Mouse (Mus musculus) liver, embryonic 12.5 days (tissue): ENCODE measurements around the gene Amy2a1. TPM values are rescaled to one million over a fixed set of nuclear protein-coding genes. Genes with fewer than 3 reads are reported as not detected.
"Not testable (repeated sequence)": the region's sequence is repeated elsewhere in the genome, so short reads cannot be mapped to it uniquely, and the experiment has no call there.

Experiments
- ATAC-seq: fragments of 200-750 bp; cut with Nextera tagmentation; 2 replicates; pipeline ENCODE4 v1.8.0; 2017; ENCODE audit warnings: moderate number of reproducible peaks, mild to moderate bottlenecking, moderate library complexity
- H3K27ac ChIP-seq: fragments of 300-500 bp; sonication (generic); 2 replicates; pipeline ENCODE4 v1.5.1; 2016; ENCODE audit warnings: mild to moderate bottlenecking
- H3K27me3 ChIP-seq: fragments of 300-500 bp; sonication (generic); replicated peaks from 2 replicates; pipeline ENCODE4 v1.6.1; 2016; ENCODE audit warnings: mild to moderate bottlenecking, moderate library complexity
- H3K36me3 ChIP-seq: fragments of 300-500 bp; sonication (generic); 2 replicates; pipeline ENCODE4 v1.6.1; 2016; ENCODE audit warnings: mild to moderate bottlenecking, moderate library complexity
- H3K4me1 ChIP-seq: fragments of 300-500 bp; sonication (generic); 2 replicates; pipeline ENCODE4 v1.6.1; 2016
- H3K4me2 ChIP-seq: fragments of 300-500 bp; sonication (generic); 2 replicates; pipeline ENCODE4 v1.6.1; 2016; ENCODE audit warnings: mild to moderate bottlenecking, moderate library complexity
- H3K4me3 ChIP-seq: fragments of 300-500 bp; sonication (generic); 2 replicates; pipeline ENCODE4 v1.5.1; 2016; ENCODE audit warnings: mild to moderate bottlenecking, moderate library complexity
- H3K9ac ChIP-seq: fragments of 300-500 bp; sonication (generic); 2 replicates; pipeline ENCODE4 v1.6.1; 2016; ENCODE audit warnings: mild to moderate bottlenecking, moderate library complexity
- H3K9me3 ChIP-seq: fragments of 300-500 bp; sonication (generic); replicated peaks from 2 replicates; pipeline ENCODE4 v1.6.1; 2016; ENCODE audit warnings: mild to moderate bottlenecking, moderate library complexity
- WGBS: fragments of 180-500 bp; shearing (Covaris S2); methylation state at CpG from one replicate; pipeline ENCODE4 v1.1.7; 2016; ENCODE audit not compliant: insufficient replicate concordance; 5-methylcytosine and 5-hydroxymethylcytosine counted together
- polyA plus RNA-seq: library from polyadenylated mRNA; unstranded; fragments of >200 nt; fragmentation: Nextera tagmentation; extraction: Ambion mirVana; gene quantifications from 2 replicates; pipeline ENCODE4 v1.2.1, GENCODE M21; 2016

The Amy2a1 gene
- polyA plus RNA-seq = not detected in 2 replicates

- H3K27ac ChIP-seq, H3K36me3 ChIP-seq, H3K9me3 ChIP-seq, H3K4me2 ChIP-seq, H3K4me1 ChIP-seq, H3K9ac ChIP-seq, H3K4me3 ChIP-seq, ATAC-seq, H3K27me3 ChIP-seq: not testable (repeated sequence)
- 71% methylated on average over 3 of the region's 3 CpGs for WGBS
Observed at GRCm38 (mm10) chr3:113532328-113532727, at the start of gene Amy2a1. Gene Amy2a1 (minus strand): TSS chr3:113532428.

GRCm38 (mm10) chr3:113574578-113574977 is 42.4 kb upstream of the Amy2a1 start:
- Histone ChIP-seq H3K27ac (no peak overlapping the region), H3K4me1 (no peaks in the 10 kb centered on the region), H3K4me2 (no peak overlapping the region), H3K4me3 (no peak overlapping the region), H3K36me3 (no peaks in the 10 kb centered on the region), H3K27me3 (no peaks in the 10 kb centered on the region), H3K9ac (no peak overlapping the region), H3K9me3 (no peaks in the 10 kb centered on the region)
- peak; percentile 67 for ATAC-seq
- WGBS = 59% methylated on average over 4 of the region's 4 CpGs

- 41% methylated on average over 2 of the region's 2 CpGs for whole genome bisulfite sequencing
- Histone ChIP-seq H3K4me2 (no peak overlapping the region), H3K27me3 (no peaks in the 10 kb centered on the region), H3K4me3 (no peak overlapping the region), H3K27ac (no peak overlapping the region), H3K4me1 (no peaks in the 10 kb centered on the region), H3K9ac (no peak overlapping the region), H3K36me3 (no peaks in the 10 kb centered on the region), H3K9me3 (no peaks in the 10 kb centered on the region)
- peak; percentile 63; the same call in 1 of the 2 replicates for ATAC-seq
Observed at GRCm38 (mm10) chr3:113574138-113574537, 41.9 kb upstream of the Amy2a1 start.

GRCm38 (mm10) chr3:113572158-113572557 is 39.9 kb upstream of the Amy2a1 start:
- Histone ChIP-seq H3K4me1 (no peaks in the 10 kb centered on the region), H3K36me3 (no peaks in the 10 kb centered on the region), H3K27me3 (no peaks in the 10 kb centered on the region), H3K9me3 (no peaks in the 10 kb centered on the region), H3K4me3 (no peak overlapping the region), H3K27ac (no peak overlapping the region), H3K4me2 (no peak overlapping the region), H3K9ac (no peak overlapping the region)
- ATAC-seq = no peak
- WGBS = 64% methylated on average over 3 of the region's 3 CpGs

GRCm38 (mm10) chr3:113539692-113540091 is 7.5 kb upstream of the Amy2a1 start:
- no peak overlapping the region for H3K27ac ChIP-seq
- H3K9ac ChIP-seq = no peak overlapping the region
- H3K4me1 ChIP-seq = no peaks in the 10 kb centered on the region
- no peak for ATAC-seq
- no peaks in the 10 kb centered on the region for H3K27me3 ChIP-seq
- H3K36me3 ChIP-seq = no peaks in the 10 kb centered on the region
- no peak overlapping the region for H3K4me2 ChIP-seq
- no peaks in the 10 kb centered on the region for H3K9me3 ChIP-seq
- no peak overlapping the region for H3K4me3 ChIP-seq

Other genes starting within 250 kb of the Amy2a1 start
- gene Amy2a4, start 241.0 kb downstream of the Amy2a1 start, polyA plus RNA-seq = not detected in 2 replicates
- not detected in 2 replicates for gene Amy2a3, start 208.4 kb downstream of the Amy2a1 start, polyA plus RNA-seq
- gene Amy2a2, start 175.8 kb downstream of the Amy2a1 start, polyA plus RNA-seq = not detected in 2 replicates
- 2.5 and 3.2 TPM in 2 replicates for gene Amy1, start 74.3 kb upstream of the Amy2a1 start, polyA plus RNA-seq
- gene Rnpc3, start 97.7 kb upstream of the Amy2a1 start, polyA plus RNA-seq = 21.0 and 22.2 TPM in 2 replicates